Mouse (Mus musculus) liver, embryonic 14.5 days (tissue): ENCODE data around the gene Cdk2. TPM values are rescaled to one million over a fixed set of nuclear protein-coding genes. Genes with fewer than 3 reads are reported as not detected.
"Not testable (repeated sequence)": the region's sequence is repeated elsewhere in the genome, so short reads cannot be mapped to it uniquely, and the experiment has no call there.

ENCODE experiments used
- ATAC-seq: fragments of 200-750 bp; cut with Nextera tagmentation; 2 replicates; pipeline ENCODE4 v1.8.0; 2017; ENCODE audit warnings: moderate number of reproducible peaks, mild to moderate bottlenecking, moderate library complexity; ENCODE audit not compliant: insufficient read depth
- DNase-seq, 3 experiments: peaks; one replicate each; pipeline ENCODE4 v3.0.0-alpha.2; 2012 to 2013; ENCODE audit warnings: low read depth in 3 of 3, low spot score in 3 of 3
- H3K27ac ChIP-seq: fragments of 300-500 bp; sonication (generic); 2 replicates; pipeline ENCODE4 v1.5.1; 2014; ENCODE audit warnings: moderate library complexity, mild to moderate bottlenecking, control low read depth, inconsistent platforms
- H3K27me3 ChIP-seq: fragments of 300-500 bp; sonication (generic); 2 replicates; pipeline ENCODE4 v1.6.1; 2014; ENCODE audit warnings: mild to moderate bottlenecking, low read length, moderate library complexity; ENCODE audit not compliant: control insufficient read depth, insufficient read depth
- H3K36me3 ChIP-seq: fragments of 300-500 bp; sonication (generic); replicated peaks from 2 replicates; pipeline ENCODE4 v1.6.1; 2014; ENCODE audit warnings: low read depth; ENCODE audit not compliant: control insufficient read depth, insufficient read depth
- H3K4me1 ChIP-seq, 2 experiments: fragments of 200-500 bp in 1 of 2; fragments of 300-500 bp in 1 of 2; sonication (generic) in 1 of 2; replicated peaks; 2 replicates each; pipeline ENCODE4 v1.6.1; 2012 to 2014; ENCODE audit warnings: antibody characterized with exemption in 1 of 2, inconsistent platforms in 1 of 2, low read length in 1 of 2; ENCODE audit not compliant: control insufficient read depth in 2 of 2, insufficient read depth in 2 of 2
- H3K4me2 ChIP-seq: fragments of 300-500 bp; sonication (generic); 2 replicates; pipeline ENCODE4 v1.6.1; 2014; ENCODE audit warnings: low read depth, mild to moderate bottlenecking, control low read depth, moderate library complexity
- H3K4me3 ChIP-seq, 2 experiments: fragments of 200-500 bp in 1 of 2; fragments of 300-500 bp in 1 of 2; sonication (generic) in 1 of 2; 2 replicates each; pipeline ENCODE4 v1.5.1; 2012 to 2014; ENCODE audit warnings: low read depth in 2 of 2, low read length in 2 of 2, mild to moderate bottlenecking in 2 of 2, control low read depth in 1 of 2, inconsistent platforms in 1 of 2, moderate library complexity in 1 of 2; ENCODE audit not compliant: insufficient read depth in 1 of 2
- H3K9ac ChIP-seq: fragments of 300-500 bp; sonication (generic); replicated peaks from 2 replicates; pipeline ENCODE4 v1.6.1; 2014; ENCODE audit warnings: mild to moderate bottlenecking, control low read depth, moderate library complexity
- H3K9me3 ChIP-seq: fragments of 300-500 bp; sonication (generic); 2 replicates; pipeline ENCODE4 v1.6.1; 2016; ENCODE audit warnings: low read length, mixed read lengths; ENCODE audit not compliant: control insufficient read depth
- CTCF ChIP-seq: IDR thresholded peaks from 2 replicates; pipeline ENCODE4 v1.5.1; 2016; ENCODE audit warnings: antibody characterized with exemption, low read depth, control low read depth
- EP300 ChIP-seq: IDR thresholded peaks from 2 replicates; pipeline ENCODE4 v1.6.1; 2016; ENCODE audit warnings: antibody characterized with exemption, low read depth
- WGBS: fragments of 180-500 bp; shearing (Covaris S2); extraction: QIAGEN DNeasy Blood & Tissue Kit; methylation state at CpG from one replicate; pipeline ENCODE4 v1.1.7; 2014; ENCODE audit not compliant: insufficient replicate concordance; 5-methylcytosine and 5-hydroxymethylcytosine counted together
- polyA plus RNA-seq, 2 experiments: library from polyadenylated mRNA; depleted of rRNA in 1 of 2; stranded (reverse) in 1 of 2; unstranded in 1 of 2; fragments of >200 nt; fragmentation: Nextera tagmentation in 1 of 2; extraction: Ambion mirVana in 1 of 2; gene quantifications; 2 replicates each; pipeline versions ENCODE4 v1.2.1 to v1.2.3; 2012 to 2014

The Cdk2 gene
- polyA plus RNA-seq, 2 experiments, result 40.7 to 51.8 TPM

GRCm38 (mm10) chr10:128728059-128728458, 23.2 kb upstream of the Cdk2 start:
- no peaks in the 10 kb centered on the region for H3K36me3 ChIP-seq
- H3K4me2 ChIP-seq, result no peak overlapping the region
- no peaks in the 10 kb centered on the region for H3K4me1 ChIP-seq
- no peak for DNase-seq
- no peaks in the 10 kb centered on the region for H3K9me3 ChIP-seq
- H3K9ac ChIP-seq, result no peak overlapping the region
- TF ChIP-seq EP300 (no peak), CTCF (no peak)
- WGBS, result 54% methylated on average over 5 of the region's 5 CpGs
- H3K27ac ChIP-seq, result no peak overlapping the region
- no peak overlapping the region for H3K4me3 ChIP-seq
- H3K27me3 ChIP-seq, result no peaks in the 10 kb centered on the region
- no peak for ATAC-seq

GRCm38 (mm10) chr10:128725466-128725865, 20.6 kb upstream of the Cdk2 start:
- H3K4me2 ChIP-seq, H3K27me3 ChIP-seq, ATAC-seq, H3K36me3 ChIP-seq, H3K9me3 ChIP-seq, H3K4me1 ChIP-seq, DNase-seq, H3K9ac ChIP-seq, H3K4me3 ChIP-seq, H3K27ac ChIP-seq: not testable (repeated sequence)
- WGBS, result 53% methylated on average over 3 of the region's 4 CpGs

GRCm38 (mm10) chr10:128715559-128716537, 11.0 kb upstream of the Cdk2 start:
- no peaks in the 10 kb centered on the region for H3K9me3 ChIP-seq
- no peak for DNase-seq
- no peaks in the 10 kb centered on the region for H3K27me3 ChIP-seq
- peak; percentile 21; the same call in 1 of the 2 replicates for ATAC-seq
- no peak overlapping the region for H3K27ac ChIP-seq
- H3K36me3 ChIP-seq, result no peaks in the 10 kb centered on the region
- no peak overlapping the region for H3K9ac ChIP-seq
- WGBS, result 61% methylated on average over 19 of the region's 19 CpGs
- no peaks in the 10 kb centered on the region for H3K4me1 ChIP-seq
- no peak overlapping the region for H3K4me3 ChIP-seq
- TF ChIP-seq CTCF (no peak), EP300 (no peak)
- no peak overlapping the region for H3K4me2 ChIP-seq

GRCm38 (mm10) chr10:128711318-128711717, 6.5 kb upstream of the Cdk2 start:
- not testable (repeated sequence) for H3K27me3 ChIP-seq, DNase-seq, H3K4me2 ChIP-seq, H3K27ac ChIP-seq, ATAC-seq, H3K4me1 ChIP-seq, H3K9ac ChIP-seq, H3K9me3 ChIP-seq, H3K4me3 ChIP-seq, H3K36me3 ChIP-seq
- 82% methylated on average over 7 of the region's 7 CpGs for whole genome bisulfite sequencing

GRCm38 (mm10) chr10:128705317-128705693, 474 bp upstream of the Cdk2 start:
- peak overlapping the region; percentile 91 for H3K4me2 ChIP-seq
- no peaks in the 10 kb centered on the region for H3K9me3 ChIP-seq
- peak overlapping the region; percentile 77 for H3K9ac ChIP-seq
- DNase-seq, result no peak
- H3K4me1 ChIP-seq, result peaks cover 14 to 24% of the 10 kb centered on the region in 2 experiments
- WGBS, result 11% methylated on average over 11 of the region's 11 CpGs
- ATAC-seq, result peak; percentile 21; the same call in 1 of the 2 replicates
- TF ChIP-seq EP300 (no peak), CTCF (no peak)
- H3K27ac ChIP-seq, result peak overlapping the region; percentile 72
- peaks cover 29% of the 10 kb centered on the region for H3K36me3 ChIP-seq
- no peaks in the 10 kb centered on the region for H3K27me3 ChIP-seq
- H3K4me3 ChIP-seq, result peak overlapping the region; percentile 44 to 92
